Mouse (Mus musculus): Measurements from ENCODE around the gene Hus1.
A peak's percentile ranks its signal among the peaks of the same experiment; 100 is the strongest.

Gene Hus1

GRCm38 (mm10) chr11:8983237-8983861 lies 27.6 kb downstream of the Hus1 start:
- DNase-seq (ENCODE audit: low read depth, low spot score): peak; percentile 77

- no peak for DNase-seq (ENCODE audit: low read depth, low spot score)
Measured at GRCm38 (mm10) chr11:8978154-8978553, 32.8 kb downstream of the Hus1 start.

- DNase-seq (ENCODE audit: low read depth, low spot score): no peak
Measured at GRCm38 (mm10) chr11:8973166-8973565, 37.8 kb downstream of the Hus1 start, which contains the start of gene Pkd1l1. Pkd1l1 (minus strand) TSS chr11:8973266.

- no peak for DNase-seq (ENCODE audit: low read depth, low spot score)
Measured at GRCm38 (mm10) chr11:8972093-8972492, 38.9 kb downstream of the Hus1 start.

GRCm38 (mm10) chr11:8970509-8970908 lies 40.5 kb downstream of the Hus1 start:
- no peak for DNase-seq (ENCODE audit: low read depth, low spot score)

- no peak for DNase-seq (ENCODE audit: low read depth, low spot score)
Measured at GRCm38 (mm10) chr11:8968094-8968493, 42.9 kb downstream of the Hus1 start.

GRCm38 (mm10) chr11:8958572-8958971 lies 52.4 kb downstream of the Hus1 start:
- DNase-seq (ENCODE audit: low read depth, low spot score): no peak

- DNase-seq (ENCODE audit: low read depth, low spot score): no peak
Measured at GRCm38 (mm10) chr11:8958108-8958507, 52.9 kb downstream of the Hus1 start.

- DNase-seq (ENCODE audit: low read depth, low spot score): peak; percentile 75
Measured at GRCm38 (mm10) chr11:8957023-8957422, 54.0 kb downstream of the Hus1 start.

GRCm38 (mm10) chr11:8955678-8956077 lies 55.3 kb downstream of the Hus1 start:
- DNase-seq (ENCODE audit: low read depth, low spot score): peak; percentile 56

GRCm38 (mm10) chr11:8949765-8950430 lies 61.1 kb downstream of the Hus1 start:
- DNase-seq (ENCODE audit: low read depth, low spot score): no peak

GRCm38 (mm10) chr11:8948871-8949270 lies 62.1 kb downstream of the Hus1 start:
- DNase-seq (ENCODE audit: low read depth, low spot score): no peak

GRCm38 (mm10) chr11:8944114-8944513 lies 66.9 kb downstream of the Hus1 start:
- no peak for DNase-seq (ENCODE audit: low read depth, low spot score)
